Mouse (Mus musculus): ENCODE measurements around the gene Ttc23.

Ttc23 gene

DNA sequence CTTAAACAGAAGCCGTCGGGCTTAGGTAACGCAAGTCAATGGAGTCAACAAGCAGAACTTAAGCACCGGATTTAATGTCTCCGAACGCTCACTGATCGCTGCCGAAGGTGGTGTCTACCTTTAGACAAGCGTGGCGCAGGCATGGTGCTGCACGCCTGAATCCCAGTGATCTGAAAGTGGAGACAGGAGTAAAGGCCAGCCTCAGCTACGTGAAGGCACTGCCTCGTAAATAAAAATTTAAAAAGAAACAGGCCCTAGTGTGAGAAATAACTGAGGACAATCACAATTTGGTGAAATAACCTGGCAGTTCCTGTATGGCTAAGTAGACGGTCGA lies 1.6 kb upstream of the Ttc23 start:
- DNase-seq = no peak

DNA sequence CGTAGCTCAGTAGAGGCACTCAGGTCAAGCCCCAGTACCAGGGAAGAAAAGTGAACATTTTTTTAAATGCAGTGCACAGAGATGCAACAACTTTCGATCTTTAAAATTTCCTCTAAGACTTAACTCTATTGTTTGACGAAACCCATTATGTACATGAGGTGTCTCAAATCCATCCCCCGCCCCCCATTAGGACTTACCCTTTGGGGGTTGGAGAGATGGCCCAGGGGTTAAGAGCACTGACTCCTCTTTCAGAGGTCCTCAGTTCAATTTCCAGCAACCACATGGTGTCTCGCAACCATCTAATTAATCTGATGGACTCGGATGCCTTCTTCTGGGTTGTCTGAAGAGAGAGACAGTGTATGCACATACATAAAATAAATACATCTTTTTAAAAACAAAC lies 1.1 kb upstream of the Ttc23 start:
- no peak for DNase-seq

DNA sequence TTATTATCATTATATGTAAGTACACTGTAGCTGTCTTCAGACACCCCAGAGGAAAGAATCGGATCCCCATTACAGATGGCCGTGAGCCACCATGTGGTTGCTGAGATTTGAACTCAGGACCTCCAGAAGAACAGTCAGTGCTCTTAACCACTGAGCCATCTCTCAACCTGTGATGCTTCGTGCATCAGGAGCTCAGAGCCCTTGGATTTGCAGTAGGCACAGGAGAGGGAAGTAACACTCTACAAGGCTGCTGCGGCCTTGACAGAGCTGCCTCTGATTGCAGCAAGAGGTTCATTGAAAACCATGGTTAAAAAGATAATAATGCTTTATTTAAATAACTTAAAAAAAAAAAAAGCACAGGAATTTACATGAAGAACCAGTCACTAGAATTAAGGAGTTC lies 1.2 kb downstream of the Ttc23 start:
- DNase-seq = no peak

DNA sequence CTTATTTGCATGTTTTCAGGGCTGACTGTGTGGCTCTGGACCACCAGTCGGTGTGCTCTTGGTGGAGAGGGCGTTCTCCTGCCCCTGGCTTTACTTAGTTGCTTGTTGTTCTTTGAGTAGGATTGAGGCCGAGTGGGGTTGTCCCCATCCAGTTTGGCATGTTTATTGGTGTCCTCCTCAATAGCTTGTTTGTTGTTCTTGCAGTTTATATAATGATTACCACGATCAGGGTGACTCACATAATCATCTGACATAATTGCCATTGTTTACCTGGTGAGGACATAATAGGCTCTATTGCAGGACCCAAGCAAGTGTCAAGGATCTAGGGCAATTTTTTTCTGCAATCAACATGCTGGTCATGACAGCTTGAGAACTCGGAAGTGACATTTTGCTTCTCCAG lies 5.0 kb downstream of the Ttc23 start:
- DNase-seq = no peak

DNA sequence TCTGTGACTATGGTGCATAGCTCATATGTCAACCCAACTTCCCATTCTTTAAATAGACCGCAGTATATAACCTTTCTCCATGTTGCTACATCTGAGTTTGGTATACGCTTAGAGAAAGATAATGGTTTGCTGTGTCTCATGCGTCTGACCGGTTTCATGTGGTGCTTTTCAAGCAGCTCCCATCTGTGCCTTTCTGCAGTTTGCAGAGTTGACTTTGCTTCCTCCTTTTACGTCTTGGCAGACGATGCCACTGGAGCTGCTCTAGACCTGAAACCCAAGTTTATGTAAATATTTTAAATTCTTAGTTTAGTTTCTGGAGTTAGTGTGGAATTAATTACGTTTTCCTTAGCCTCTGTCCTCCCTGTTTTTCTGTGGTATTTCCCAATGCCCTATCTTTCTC lies 7.5 kb downstream of the Ttc23 start:
- DNase-seq = no peak

DNA sequence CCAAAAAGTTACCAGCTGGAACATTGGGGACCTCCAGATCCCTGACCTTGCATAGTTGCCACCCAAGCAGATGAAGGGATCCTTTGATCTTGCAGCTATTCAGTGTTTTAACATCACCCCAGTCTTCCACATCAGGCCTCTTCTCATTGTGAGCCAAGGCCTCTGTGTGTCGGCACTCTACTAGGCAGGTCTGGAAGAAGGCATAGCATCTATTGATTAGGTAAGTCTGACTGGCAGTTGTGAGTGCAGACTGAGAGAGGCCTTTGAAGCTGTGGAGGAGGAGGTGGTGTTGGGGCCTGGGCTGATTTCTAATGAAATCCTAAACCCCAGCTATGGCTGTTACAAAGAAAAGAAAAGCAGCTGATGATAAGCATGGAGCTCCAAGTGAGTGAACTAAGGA lies 8.0 kb downstream of the Ttc23 start:
- no peak for DNase-seq

DNA sequence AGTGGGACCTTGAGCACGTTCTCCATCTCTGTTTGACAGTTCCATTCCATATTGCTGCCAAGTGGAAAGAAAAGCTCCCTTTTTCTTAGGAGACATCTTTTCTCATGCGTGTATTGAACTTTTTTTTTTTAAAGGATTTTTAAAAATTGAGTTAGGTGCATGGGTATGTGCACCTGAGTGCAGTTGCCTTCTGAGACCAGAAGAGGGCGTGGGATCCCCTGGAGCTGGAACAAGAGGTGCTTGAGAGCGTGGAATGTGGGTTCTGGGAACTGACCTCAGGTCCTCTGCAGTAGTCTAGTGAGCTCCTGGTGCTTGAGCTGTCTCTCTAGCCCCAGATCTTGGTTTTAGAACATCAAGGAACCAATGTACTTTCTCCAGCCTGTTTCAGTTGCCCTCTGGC lies 10.9 kb downstream of the Ttc23 start:
- DNase-seq = no peak

DNA sequence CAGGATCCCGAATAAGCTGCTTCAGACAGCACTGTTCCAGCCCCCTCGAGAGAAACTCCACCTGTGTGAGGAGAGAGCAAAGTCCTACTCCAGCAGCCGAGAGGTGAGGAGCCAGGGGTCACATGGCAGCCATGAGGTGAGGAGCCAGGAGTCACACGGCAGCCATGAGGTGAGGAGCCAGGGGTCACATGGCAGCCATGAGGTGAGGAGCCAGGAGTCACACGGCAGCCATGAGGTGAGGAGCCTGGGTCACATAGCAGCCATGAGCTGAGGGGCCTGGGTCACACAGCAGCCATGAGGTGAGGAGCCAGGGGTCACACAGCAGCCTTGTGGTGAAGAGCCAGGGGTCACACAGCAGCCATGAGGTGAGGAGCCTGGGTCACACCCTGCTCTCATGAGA lies 15.2 kb downstream of the Ttc23 start:
- DNase-seq = no peak

DNA sequence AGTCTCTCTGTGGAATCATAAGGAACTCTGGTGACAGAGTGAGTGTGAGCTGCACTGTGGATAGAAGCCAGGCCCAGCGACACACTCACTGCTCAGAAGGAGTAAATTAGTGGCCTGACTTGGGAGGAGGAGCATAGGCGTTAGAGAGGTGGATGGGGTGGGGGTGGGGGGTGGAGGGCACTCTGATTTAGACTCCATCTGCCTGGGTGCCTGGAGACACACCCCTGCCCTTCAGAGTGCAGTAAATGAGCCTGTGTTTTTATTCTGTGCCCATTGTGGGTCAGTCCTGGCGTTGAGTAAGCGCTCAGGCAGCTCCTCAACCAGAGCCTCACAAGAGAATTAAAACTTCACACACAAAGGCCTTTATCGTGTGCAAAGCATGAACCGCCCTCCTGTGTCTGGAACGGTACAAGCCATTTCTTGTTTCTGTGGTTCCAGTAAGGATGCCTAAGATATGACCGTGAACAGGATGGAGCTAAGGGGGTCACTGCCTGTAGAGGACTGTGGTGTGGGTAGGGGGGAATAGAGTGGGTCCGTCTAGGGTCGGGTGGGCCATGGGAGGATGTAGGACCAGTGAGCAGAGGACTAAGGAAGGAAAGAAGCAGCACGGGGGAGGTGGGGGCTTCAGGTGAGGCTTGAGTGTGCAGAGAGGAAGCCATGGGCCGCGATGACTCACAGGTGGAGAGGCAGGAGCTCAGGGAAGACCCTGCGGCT lies 16.9 kb downstream of the Ttc23 start:
- DNase-seq = no peak

DNA sequence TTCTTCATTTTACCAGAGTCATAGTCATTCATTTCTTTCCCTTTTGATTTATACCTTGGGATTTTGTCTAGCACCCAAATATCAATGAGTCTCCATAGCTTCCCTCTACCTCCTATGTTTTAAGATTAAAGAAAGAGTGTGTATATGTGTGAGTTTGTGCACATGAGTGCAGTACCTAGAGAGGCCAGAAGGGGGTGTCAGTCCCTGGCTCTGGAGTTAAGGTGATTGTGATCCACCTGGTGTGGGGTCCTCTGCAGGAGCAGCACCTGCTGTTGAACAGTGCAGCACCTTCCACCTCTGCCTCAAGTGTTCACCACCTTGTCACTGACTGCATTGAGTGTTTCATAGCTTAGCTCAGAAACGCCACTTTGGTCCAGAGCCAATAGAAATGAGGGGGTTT lies 23.8 kb downstream of the Ttc23 start:
- no peak for DNase-seq

DNA sequence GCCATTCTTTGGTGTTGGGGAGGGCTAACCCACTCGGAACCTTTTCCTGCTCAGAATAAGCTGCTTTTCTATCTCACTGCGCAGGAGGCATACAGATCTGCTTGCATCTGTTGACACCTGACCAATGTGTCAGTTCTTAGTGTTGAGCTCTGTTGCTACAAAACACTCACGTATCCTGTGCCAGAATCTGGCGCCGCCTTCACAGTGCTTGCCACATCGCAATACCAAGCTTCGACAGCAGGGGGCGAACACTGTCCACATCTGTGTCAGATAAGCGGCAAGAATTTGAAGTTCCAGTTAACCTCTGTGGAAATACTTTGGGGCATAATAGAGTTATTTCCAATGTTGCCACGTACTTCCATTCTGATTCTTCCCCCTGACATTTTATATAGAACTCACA lies 25.4 kb downstream of the Ttc23 start:
- DNase-seq = peak; percentile 90

DNA sequence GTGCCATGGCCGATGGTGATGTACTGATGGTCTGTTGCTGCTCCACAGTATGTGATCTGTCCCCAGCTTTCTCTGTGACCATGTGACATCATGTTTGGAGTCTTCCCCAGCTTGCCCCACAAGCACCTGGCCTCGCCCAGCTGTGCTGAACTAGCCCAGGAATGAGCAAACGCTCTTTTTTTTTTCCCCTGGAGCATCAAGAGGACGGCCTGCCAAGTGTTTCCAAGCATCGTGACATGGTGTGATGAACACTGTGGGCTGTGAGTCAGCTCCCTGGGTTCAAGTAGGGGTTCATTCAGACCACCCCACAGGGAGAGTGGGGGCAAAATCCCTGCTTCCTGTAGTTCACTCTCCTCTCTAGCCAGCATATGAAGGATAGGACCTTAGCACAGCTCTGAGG lies 26.4 kb downstream of the Ttc23 start:
- no peak for DNase-seq

DNA sequence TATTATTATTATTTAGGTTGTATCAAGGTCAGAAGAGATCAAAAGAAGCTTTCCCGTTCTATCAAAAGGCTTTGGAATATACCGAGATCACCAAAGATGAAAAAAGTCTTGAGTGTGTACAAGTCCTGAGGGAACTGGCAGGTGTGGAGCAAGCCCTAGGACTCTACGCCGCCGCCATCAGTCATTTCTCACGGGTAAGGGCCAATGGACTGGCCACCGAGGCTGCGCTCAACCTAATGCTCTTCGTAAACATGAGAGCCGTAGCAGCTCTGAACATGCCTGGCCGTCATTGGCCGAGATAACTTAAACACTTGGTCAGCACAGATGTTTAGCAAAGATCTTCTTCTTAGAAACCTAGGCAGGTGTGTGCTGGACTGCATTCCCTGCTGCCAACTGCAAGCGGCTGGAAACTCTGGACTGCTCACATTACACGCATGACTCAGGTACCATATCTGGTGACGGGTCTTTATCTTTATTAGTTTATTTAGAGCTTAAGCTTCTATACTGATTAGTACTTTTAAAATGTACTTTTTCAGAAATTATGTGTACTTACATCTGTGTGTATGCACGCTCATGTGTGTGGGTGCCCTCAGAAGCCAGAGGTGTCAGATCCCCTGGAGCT lies 31.8 kb downstream of the Ttc23 start:
- no peak for DNase-seq

DNA sequence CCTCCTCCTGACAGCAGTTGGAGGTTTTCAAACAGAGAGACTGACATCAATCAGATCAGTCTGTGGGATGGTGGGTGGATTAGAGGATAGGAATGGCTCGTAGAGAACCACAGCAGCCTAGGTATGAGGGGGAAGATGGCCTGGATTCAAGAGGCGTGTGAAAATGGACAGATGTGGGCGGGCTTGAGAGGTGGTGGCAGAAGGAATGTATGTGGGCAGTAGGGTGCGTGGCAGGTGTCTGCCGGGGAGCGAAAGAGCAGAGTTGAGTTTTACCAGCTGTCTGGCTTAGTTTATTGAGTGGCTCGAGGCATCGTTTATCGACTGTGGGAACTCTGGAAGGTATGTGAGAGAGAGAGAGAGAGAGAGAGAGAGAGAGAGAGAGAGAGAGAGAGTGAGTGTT lies 33.9 kb downstream of the Ttc23 start:
- DNase-seq = no peak

DNA sequence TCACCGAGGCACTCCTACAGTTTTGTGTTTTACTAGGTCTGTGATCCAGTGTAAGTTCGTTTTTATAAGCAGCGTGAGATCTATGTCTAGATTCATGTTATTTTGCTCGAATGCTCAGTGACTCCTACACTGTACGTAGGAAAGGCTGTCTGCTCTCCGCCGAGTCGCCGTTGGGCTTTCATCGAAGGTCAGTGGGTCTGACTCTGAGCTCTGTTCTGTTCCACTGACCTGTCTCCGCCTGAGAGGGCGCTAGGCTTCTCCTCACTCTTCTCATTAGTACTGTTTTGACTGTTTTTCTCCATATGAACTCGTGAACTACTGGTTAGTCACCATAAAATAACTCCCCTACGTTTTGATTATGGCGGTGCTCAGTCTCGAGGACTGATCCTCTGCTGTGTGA lies 35.8 kb downstream of the Ttc23 start:
- no peak for DNase-seq

DNA sequence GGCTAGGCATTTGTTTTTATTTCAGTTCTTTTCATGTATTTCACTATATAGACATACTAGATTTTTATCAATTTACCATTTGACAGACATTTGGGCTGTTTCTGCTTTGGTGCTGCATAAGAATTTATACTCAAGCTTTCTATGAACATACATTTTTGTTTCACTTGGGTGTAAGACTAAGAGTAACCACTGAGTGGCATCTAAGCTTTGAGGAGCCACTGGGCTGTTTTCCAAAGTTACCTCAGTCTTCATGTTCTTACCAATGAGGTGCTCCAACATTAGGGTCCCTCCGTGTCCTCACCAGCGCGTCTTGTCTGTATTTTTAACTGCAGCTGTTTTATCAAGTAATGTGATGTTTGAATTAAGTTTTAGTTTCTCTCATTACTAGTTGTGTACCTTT lies 39.3 kb downstream of the Ttc23 start:
- DNase-seq = no peak

DNA sequence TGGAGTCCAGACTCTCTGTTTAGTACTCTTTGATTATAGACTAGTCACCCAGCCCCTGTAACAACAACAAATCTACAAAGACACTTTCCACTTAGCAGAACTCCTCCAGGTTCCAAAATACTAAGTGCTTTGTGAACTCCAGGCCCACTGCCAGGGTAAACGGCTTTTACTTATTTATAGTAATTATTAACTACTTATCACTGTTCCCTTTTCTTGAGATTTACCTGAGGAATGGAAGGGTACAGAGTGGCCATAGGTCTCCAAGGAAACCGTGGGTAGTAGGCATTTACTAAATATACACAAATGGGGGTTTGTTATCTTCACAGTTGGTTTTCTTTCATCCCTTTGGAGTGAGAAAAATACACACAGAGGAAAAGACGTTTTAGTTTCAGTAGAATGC lies 41.1 kb downstream of the Ttc23 start:
- DNase-seq = no peak

DNA sequence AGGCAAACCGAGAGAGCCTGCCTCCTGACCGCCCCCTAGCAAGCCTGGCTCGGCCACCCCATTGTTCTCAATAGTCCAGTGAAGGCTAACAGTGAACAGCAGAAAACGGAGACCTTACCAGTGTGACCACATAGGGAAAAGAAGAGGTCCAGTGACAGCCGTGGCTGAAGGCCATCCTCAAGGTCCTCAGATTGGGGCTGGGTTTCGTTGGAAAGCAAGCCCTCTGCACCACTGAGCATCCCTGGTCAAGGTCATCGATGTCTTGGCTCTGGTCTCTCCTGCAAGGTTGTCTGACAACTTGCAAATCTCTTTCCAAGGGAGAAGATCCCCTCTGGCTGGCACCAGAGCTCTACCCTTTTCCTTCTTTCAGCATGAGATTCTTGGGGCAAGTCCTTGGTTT lies 42.6 kb downstream of the Ttc23 start:
- no peak for DNase-seq

DNA sequence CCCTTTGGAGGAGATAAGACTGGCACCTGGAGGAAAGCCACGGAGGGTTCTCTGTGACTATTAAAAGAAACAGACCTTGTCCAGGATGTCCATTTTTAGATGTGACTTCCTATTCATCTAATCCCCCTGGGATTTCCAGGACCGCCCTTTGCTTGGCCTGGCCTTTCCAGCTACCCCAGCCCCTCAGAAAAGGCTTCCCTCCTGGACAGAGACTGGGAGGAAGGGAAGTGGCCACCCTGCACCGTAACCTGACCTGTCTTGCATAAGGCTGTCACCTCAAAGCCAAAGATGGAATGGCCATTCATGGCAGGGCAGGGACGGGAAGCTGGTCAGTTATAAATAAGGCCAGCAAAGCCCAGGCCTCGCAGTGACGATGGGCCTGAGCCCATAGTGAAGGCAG lies 43.8 kb downstream of the Ttc23 start:
- DNase-seq = no peak

DNA sequence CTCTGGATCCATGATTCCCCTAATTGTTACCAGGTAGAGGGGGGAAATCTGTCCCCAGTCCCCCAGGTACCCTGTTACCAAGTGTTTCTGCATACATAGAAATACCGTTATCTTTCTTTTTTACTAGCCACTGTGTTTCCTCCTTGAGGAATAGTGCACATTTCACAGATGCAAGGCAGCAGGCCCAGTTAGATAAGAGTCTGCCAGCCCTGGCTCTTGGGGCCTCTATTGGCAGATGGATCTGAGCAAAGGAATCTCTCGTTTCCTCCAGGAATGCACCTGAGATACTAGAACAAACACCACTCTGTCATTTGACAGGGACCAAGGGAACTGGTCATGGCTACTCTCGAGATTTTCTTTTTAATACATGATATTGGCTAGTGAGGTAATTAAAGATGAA lies 44.9 kb downstream of the Ttc23 start:
- no peak for DNase-seq

DNA sequence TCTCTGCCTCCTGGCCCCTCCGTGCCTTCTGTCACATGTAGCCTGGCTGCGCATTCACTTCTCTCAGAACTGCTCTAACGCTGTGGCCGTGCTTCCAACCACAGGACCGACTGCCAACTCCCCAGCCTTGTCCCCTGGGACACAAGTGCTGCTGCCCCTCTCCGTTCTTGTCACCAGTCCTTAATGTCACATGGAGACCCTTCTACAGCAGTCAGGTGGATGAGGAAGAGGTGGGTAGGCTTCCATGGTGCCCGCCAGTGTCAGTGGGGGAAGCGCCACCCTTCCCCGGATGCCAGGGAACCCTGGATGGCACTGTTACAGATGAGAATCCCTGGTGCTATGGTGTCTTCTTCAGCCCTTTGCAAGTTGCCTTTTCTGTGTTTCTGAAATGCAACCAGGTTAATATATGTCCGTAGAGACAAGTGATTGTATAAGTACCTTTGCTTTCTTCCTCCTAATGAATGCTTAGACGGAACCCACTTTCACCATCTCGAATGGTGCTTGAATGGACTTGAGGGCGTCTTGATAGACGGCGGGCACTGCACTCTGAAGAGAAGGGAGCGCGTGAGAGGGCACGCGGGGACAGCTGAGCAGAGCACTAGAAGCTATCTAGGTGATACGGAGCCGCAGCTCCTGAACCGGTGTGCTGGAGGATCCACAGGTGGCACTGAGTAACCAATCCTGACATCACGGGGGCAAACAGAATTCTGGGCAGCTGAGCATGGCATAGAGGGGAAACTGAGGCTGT lies 45.8 kb downstream of the Ttc23 start:
- DNase-seq = no peak

DNA sequence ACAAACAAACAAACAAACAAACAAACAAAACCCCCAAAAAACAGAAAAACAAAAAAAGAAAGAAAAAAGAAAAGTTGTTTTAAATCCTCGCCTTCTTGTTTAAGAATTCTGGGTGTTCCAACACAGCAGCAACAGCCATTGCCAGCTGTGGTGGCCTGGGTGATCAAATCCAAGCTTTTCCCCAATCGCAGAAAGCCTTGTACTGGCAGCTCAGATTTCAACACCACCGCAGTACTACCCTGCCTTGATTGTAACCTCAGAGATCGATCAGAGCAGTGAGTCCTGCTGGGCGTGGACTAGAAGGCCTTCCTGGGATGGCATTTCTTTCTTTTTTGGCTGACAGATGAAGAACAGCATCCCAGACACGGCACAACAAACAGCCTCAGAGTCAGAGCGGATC lies 48.7 kb downstream of the Ttc23 start:
- DNase-seq = no peak

DNA sequence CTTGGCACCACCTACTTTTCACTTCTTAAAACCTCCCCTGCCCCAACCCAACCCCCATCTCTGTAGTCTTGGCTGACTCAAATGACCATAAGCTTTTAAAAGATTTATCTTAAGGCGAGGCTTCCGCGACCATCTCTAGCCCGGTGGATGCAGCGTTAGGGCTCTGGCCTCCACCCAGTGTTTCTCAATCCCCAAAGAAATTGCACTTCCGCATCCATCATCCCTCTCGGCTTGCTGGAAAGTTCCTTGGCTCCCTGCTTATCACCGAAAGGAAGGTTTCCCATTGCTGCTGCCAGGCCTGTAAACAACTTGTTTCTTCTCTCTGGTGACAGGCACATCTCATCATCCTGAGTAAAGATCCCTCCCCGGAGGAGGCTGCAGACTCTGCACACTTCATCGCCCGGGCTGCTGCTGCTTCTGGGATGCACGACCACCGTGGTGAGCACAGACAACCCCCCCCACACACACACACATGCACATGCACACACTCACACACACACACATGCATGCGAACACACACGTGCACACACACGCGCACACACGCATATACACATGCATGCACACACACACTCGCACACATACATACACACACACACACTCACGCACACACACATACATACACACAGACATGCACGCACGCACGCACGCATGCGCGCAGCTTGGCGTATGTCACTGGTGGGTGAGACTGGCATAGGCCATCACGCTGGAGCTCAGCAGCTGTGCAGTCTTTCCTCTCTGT lies 50.9 kb downstream of the Ttc23 start:
- no peak for DNase-seq

DNA sequence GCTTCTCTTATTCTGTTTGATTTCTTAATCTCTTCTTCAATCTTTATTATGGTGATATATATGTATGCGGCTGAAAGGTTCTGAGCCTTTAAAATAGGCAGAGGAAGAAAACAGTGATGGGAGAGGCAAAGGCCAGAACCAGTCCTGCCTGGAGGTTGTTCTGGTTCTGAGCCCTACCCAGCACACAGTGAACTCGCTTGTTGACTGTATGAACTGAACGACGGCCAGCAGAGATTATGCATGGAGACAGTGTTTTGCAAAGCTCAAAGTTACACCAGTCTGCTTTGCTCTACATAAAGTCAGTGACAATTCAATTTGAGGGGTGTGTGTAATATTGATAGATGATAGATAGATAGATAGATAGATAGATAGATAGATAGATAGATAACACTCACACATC lies 52.1 kb downstream of the Ttc23 start:
- no peak for DNase-seq
